Mouse (Mus musculus) lung, postnatal 0 days (tissue): ENCODE measurements around the gene 1110032A03Rik. TPM values are rescaled to one million over a fixed set of nuclear protein-coding genes. Genes with fewer than 3 reads are reported as not detected.

ENCODE experiments used
- ATAC-seq: fragments of 200-750 bp; cut with Nextera tagmentation; 2 replicates; pipeline ENCODE4 v1.8.0; 2017; ENCODE audit warnings: moderate library complexity
- DNase-seq: peaks from one replicate; pipeline ENCODE4 v3.0.0-alpha.2; 2016; ENCODE audit warnings: low spot score
- H3K27ac ChIP-seq: fragments of 300-500 bp; sonication (generic); 2 replicates; pipeline ENCODE4 v1.5.1; 2014; ENCODE audit warnings: antibody characterized with exemption, mild to moderate bottlenecking, low read length, mixed read lengths
- H3K27me3 ChIP-seq: fragments of 300-500 bp; sonication (generic); replicated peaks from 2 replicates; pipeline ENCODE4 v1.6.1; 2014; ENCODE audit warnings: low read length, mixed read lengths; ENCODE audit not compliant: insufficient read depth
- H3K36me3 ChIP-seq: fragments of 300-500 bp; sonication (generic); 2 replicates; pipeline ENCODE4 v1.6.1; 2014; ENCODE audit warnings: low read length, mixed read lengths; ENCODE audit not compliant: insufficient read depth
- H3K4me1 ChIP-seq: fragments of 300-500 bp; sonication (generic); 2 replicates; pipeline ENCODE4 v1.6.1; 2014; ENCODE audit warnings: antibody characterized with exemption, low read depth, low read length, mixed read lengths; ENCODE audit not compliant: insufficient read depth
- H3K4me2 ChIP-seq: fragments of 300-500 bp; sonication (generic); replicated peaks from 2 replicates; pipeline ENCODE4 v1.6.1; 2014; ENCODE audit warnings: low read depth, mild to moderate bottlenecking, low read length, moderate library complexity, mixed read lengths
- H3K4me3 ChIP-seq: fragments of 300-500 bp; sonication (generic); 2 replicates; pipeline ENCODE4 v1.5.1; 2014; ENCODE audit warnings: low read depth, low read length
- H3K9ac ChIP-seq: fragments of 300-500 bp; sonication (generic); replicated peaks from 2 replicates; pipeline ENCODE4 v1.6.1; 2014; ENCODE audit warnings: low read depth, mild to moderate bottlenecking
- H3K9me3 ChIP-seq: fragments of 300-500 bp; sonication (generic); 2 replicates; pipeline ENCODE4 v1.6.1; 2016; ENCODE audit warnings: low read length, mixed read lengths
- CTCF ChIP-seq: IDR thresholded peaks from 2 replicates; pipeline ENCODE4 v1.5.1; 2016; ENCODE audit warnings: antibody characterized with exemption, mild to moderate bottlenecking
- EP300 ChIP-seq: IDR thresholded peaks from 2 replicates; pipeline ENCODE4 v1.6.1; 2016; ENCODE audit warnings: antibody characterized with exemption, mild to moderate bottlenecking, control low read depth
- WGBS: fragments of 180-500 bp; shearing (Covaris S2); extraction: QIAGEN DNeasy Blood & Tissue Kit; methylation state at CpG from one replicate; pipeline ENCODE4 v1.1.7; 2014; 5-methylcytosine and 5-hydroxymethylcytosine counted together
- polyA plus RNA-seq: library from polyadenylated mRNA; unstranded; fragments of >200 nt; fragmentation: Nextera tagmentation; extraction: Ambion mirVana; gene quantifications from 2 replicates; pipeline ENCODE4 v1.2.1, GENCODE M21; 2015

1110032A03Rik gene
- polyA plus RNA-seq, 1 experiment from 2014 or later = 79.8 TPM

- H3K4me2 ChIP-seq = no peak overlapping the region
- no peaks in the 10 kb centered on the region for H3K4me1 ChIP-seq
- no peak overlapping the region for H3K27ac ChIP-seq
- no peaks in the 10 kb centered on the region for H3K9me3 ChIP-seq
- ATAC-seq = no peak
- 97% methylated on average over 1 of the region's 1 CpGs for WGBS
- DNase-seq = no peak
- TF ChIP-seq EP300 = no peak
- no peak for TF ChIP-seq CTCF
- H3K27me3 ChIP-seq = no peaks in the 10 kb centered on the region
- 0 out of 2 replicates have a peak, but pooled peaks cover 11% of the 10 kb centered on the region for H3K36me3 ChIP-seq
- no peak overlapping the region for H3K9ac ChIP-seq
- no peak overlapping the region for H3K4me3 ChIP-seq
These were observed 41.2 kb upstream of the 1110032A03Rik start for GRCm38 (mm10) chr9:50816512-50816911.

- 96% methylated on average over 4 of the region's 4 CpGs for WGBS
- no peak overlapping the region for H3K4me2 ChIP-seq
- no peak overlapping the region for H3K9ac ChIP-seq
- no peaks in the 10 kb centered on the region for H3K9me3 ChIP-seq
- no peaks in the 10 kb centered on the region for H3K27me3 ChIP-seq
- DNase-seq (no peak), ATAC-seq (no peak)
- TF ChIP-seq CTCF = no peak
- no peak for TF ChIP-seq EP300
- H3K4me1 ChIP-seq = no peaks in the 10 kb centered on the region
- no peak overlapping the region for H3K27ac ChIP-seq
- H3K36me3 ChIP-seq = 0 out of 2 replicates have a peak, but pooled peaks cover 11% of the 10 kb centered on the region
- no peak overlapping the region for H3K4me3 ChIP-seq
These were observed 40.3 kb upstream of the 1110032A03Rik start for GRCm38 (mm10) chr9:50815666-50816065.

- no peak for ATAC-seq
- no peak for TF ChIP-seq CTCF
- no peak for TF ChIP-seq EP300
- DNase-seq = no peak
- H3K36me3 ChIP-seq = 0 out of 2 replicates have a peak, but pooled peaks cover 15% of the 10 kb centered on the region
- H3K4me2 ChIP-seq = no peak overlapping the region
- no peak overlapping the region for H3K9ac ChIP-seq
- H3K4me1 ChIP-seq = no peaks in the 10 kb centered on the region
- H3K4me3 ChIP-seq = no peak overlapping the region
- no peaks in the 10 kb centered on the region for H3K9me3 ChIP-seq
- no peaks in the 10 kb centered on the region for H3K27me3 ChIP-seq
- 97% methylated on average over 5 of the region's 5 CpGs for WGBS
- H3K27ac ChIP-seq = no peak overlapping the region
These were observed 38.5 kb upstream of the 1110032A03Rik start for GRCm38 (mm10) chr9:50813796-50814195.

- DNase-seq (no peak), ATAC-seq (no peak)
- no peak overlapping the region for H3K9ac ChIP-seq
- no peak overlapping the region for H3K4me2 ChIP-seq
- H3K9me3 ChIP-seq = no peaks in the 10 kb centered on the region
- 80% methylated on average over 2 of the region's 2 CpGs for WGBS
- peaks cover 16% of the 10 kb centered on the region for H3K36me3 ChIP-seq
- H3K27ac ChIP-seq = no peak overlapping the region
- no peaks in the 10 kb centered on the region for H3K27me3 ChIP-seq
- TF ChIP-seq EP300 = no peak
- TF ChIP-seq CTCF = no peak
- no peak overlapping the region for H3K4me3 ChIP-seq
- H3K4me1 ChIP-seq = no peaks in the 10 kb centered on the region
These were observed 36.4 kb upstream of the 1110032A03Rik start for GRCm38 (mm10) chr9:50811746-50812145.

- Histone ChIP-seq H3K9me3 (no peaks in the 10 kb centered on the region), H3K27ac (no peak overlapping the region), H3K4me1 (no peaks in the 10 kb centered on the region), H3K4me2 (no peak overlapping the region), H3K36me3 (peaks cover 16% of the 10 kb centered on the region), H3K9ac (no peak overlapping the region), H3K4me3 (no peak overlapping the region), H3K27me3 (no peaks in the 10 kb centered on the region)
- no peak for ATAC-seq
- TF ChIP-seq CTCF (no peak), EP300 (no peak)
- WGBS = 89% methylated on average over 7 of the region's 7 CpGs
- DNase-seq = no peak
These were observed 35.9 kb upstream of the 1110032A03Rik start for GRCm38 (mm10) chr9:50811187-50811586.

GRCm38 (mm10) chr9:50809146-50809545 is 33.8 kb upstream of the 1110032A03Rik start:
- H3K9ac ChIP-seq = no peak overlapping the region
- H3K36me3 ChIP-seq = peaks cover 15% of the 10 kb centered on the region
- TF ChIP-seq EP300 (no peak), CTCF (no peak)
- no peaks in the 10 kb centered on the region for H3K27me3 ChIP-seq
- no peak overlapping the region for H3K4me3 ChIP-seq
- 91% methylated on average over 13 of the region's 13 CpGs for WGBS
- no peak overlapping the region for H3K27ac ChIP-seq
- ATAC-seq (no peak), DNase-seq (no peak)
- H3K4me1 ChIP-seq = no peaks in the 10 kb centered on the region
- H3K4me2 ChIP-seq = no peak overlapping the region
- H3K9me3 ChIP-seq = no peaks in the 10 kb centered on the region

- 69% methylated on average over 6 of the region's 6 CpGs for WGBS
- ATAC-seq (peak; percentile 78), DNase-seq (peak; percentile 79)
- Histone ChIP-seq H3K4me2 (no peak overlapping the region), H3K4me3 (no peak overlapping the region), H3K9ac (no peak overlapping the region), H3K27ac (no peak overlapping the region; the same call in 1 of the 2 replicates), H3K4me1 (no peaks in the 10 kb centered on the region), H3K36me3 (peaks cover 9% of the 10 kb centered on the region), H3K27me3 (no peaks in the 10 kb centered on the region), H3K9me3 (no peaks in the 10 kb centered on the region)
- TF ChIP-seq EP300 = peak; percentile 56; the same call in 1 of the 2 replicates
- no peak for TF ChIP-seq CTCF
These were observed 33.2 kb upstream of the 1110032A03Rik start for GRCm38 (mm10) chr9:50808471-50808870.
